Mouse (Mus musculus) limb, embryonic 11.5 days (tissue): Measurements from ENCODE around the gene Dcdc2b. TPM values are rescaled to one million over a fixed set of nuclear protein-coding genes. Genes with fewer than 3 reads are reported as not detected.

Source experiments
- ATAC-seq: fragments of 200-750 bp; cut with Nextera tagmentation; 2 replicates; pipeline ENCODE4 v1.8.0; 2017; ENCODE audit warnings: low read depth; ENCODE audit not compliant: insufficient number of reproducible peaks, low FRiP score, low TSS enrichment
- DNase-seq: peaks from one replicate; pipeline ENCODE4 v3.0.0-alpha.2; 2015; ENCODE audit warnings: low spot score
- H3K27ac ChIP-seq: fragments of 300-500 bp; sonication (generic); replicated peaks from 2 replicates; pipeline ENCODE4 v1.5.1; 2014; ENCODE audit warnings: low read depth, mild to moderate bottlenecking, low read length
- H3K27me3 ChIP-seq: fragments of 300-500 bp; sonication (generic); 2 replicates; pipeline ENCODE4 v1.6.1; 2014; ENCODE audit warnings: mild to moderate bottlenecking, low read length, mixed read lengths; ENCODE audit not compliant: control insufficient read depth, insufficient read depth
- H3K36me3 ChIP-seq: fragments of 300-500 bp; sonication (generic); 2 replicates; pipeline ENCODE4 v1.6.1; 2014; ENCODE audit warnings: mild to moderate bottlenecking, low read length, moderate library complexity, mixed read lengths; ENCODE audit not compliant: control insufficient read depth, insufficient read depth
- H3K4me1 ChIP-seq: fragments of 300-500 bp; sonication (generic); 2 replicates; pipeline ENCODE4 v1.6.1; 2014; ENCODE audit warnings: low read length, mixed read lengths; ENCODE audit not compliant: control insufficient read depth, insufficient read depth
- H3K4me2 ChIP-seq: fragments of 300-500 bp; sonication (generic); 2 replicates; pipeline ENCODE4 v1.6.1; 2014; ENCODE audit warnings: low read depth, mild to moderate bottlenecking, moderate library complexity; ENCODE audit not compliant: severe bottlenecking
- H3K4me3 ChIP-seq: fragments of 300-500 bp; sonication (generic); 2 replicates; pipeline ENCODE4 v1.5.1; 2014; ENCODE audit warnings: low read depth, low read length
- H3K9ac ChIP-seq: fragments of 300-500 bp; sonication (generic); 2 replicates; pipeline ENCODE4 v1.6.1; 2014; ENCODE audit warnings: mild to moderate bottlenecking, low read length
- H3K9me3 ChIP-seq: fragments of 300-500 bp; sonication (generic); 2 replicates; pipeline ENCODE4 v1.6.1; 2016; ENCODE audit warnings: low read length; ENCODE audit not compliant: control insufficient read depth
- WGBS: fragments of 180-500 bp; shearing (Covaris S2); extraction: QIAGEN DNeasy Blood & Tissue Kit; methylation state at CpG from one replicate; pipeline ENCODE4 v1.1.7; 2014; 5-methylcytosine and 5-hydroxymethylcytosine counted together
- polyA plus RNA-seq: library from polyadenylated mRNA; unstranded; fragments of >200 nt; fragmentation: Nextera tagmentation; extraction: Ambion mirVana; gene quantifications from 2 replicates; pipeline ENCODE4 v1.2.1, GENCODE M21; 2014

Dcdc2b gene
- polyA plus RNA-seq, 1 experiment from 2014 or later = 2.8 TPM

GRCm38 (mm10) chr4:129571551-129572084, 42.4 kb downstream of the Dcdc2b start:
- DNase-seq = no peak
- Histone ChIP-seq H3K9me3 (no peaks in the 10 kb centered on the region), H3K27me3 (no peaks in the 10 kb centered on the region), H3K36me3 (no peaks in the 10 kb centered on the region), H3K4me3 (no peak overlapping the region), H3K9ac (no peak overlapping the region), H3K27ac (no peak overlapping the region), H3K4me1 (peaks cover 6% of the 10 kb centered on the region; the same call in 1 of the 2 replicates), H3K4me2 (no peak overlapping the region)
- WGBS = 74% methylated on average over 8 of the region's 8 CpGs
- ATAC-seq = no peak

- ATAC-seq = no peak
- Histone ChIP-seq H3K4me3 (no peak overlapping the region), H3K27me3 (no peaks in the 10 kb centered on the region), H3K36me3 (no peaks in the 10 kb centered on the region), H3K4me1 (peaks cover 1% of the 10 kb centered on the region; the same call in 1 of the 2 replicates), H3K4me2 (no peak overlapping the region), H3K27ac (no peak overlapping the region), H3K9ac (no peak overlapping the region), H3K9me3 (no peaks in the 10 kb centered on the region)
- WGBS = 88% methylated on average over 6 of the region's 6 CpGs
- DNase-seq = no peak
These were observed 44.0 kb downstream of the Dcdc2b start for GRCm38 (mm10) chr4:129570028-129570427.

GRCm38 (mm10) chr4:129568366-129568765, 45.7 kb downstream of the Dcdc2b start:
- WGBS = 95% methylated on average over 7 of the region's 7 CpGs

GRCm38 (mm10) chr4:129565139-129565538, 48.9 kb downstream of the Dcdc2b start:
- no peak overlapping the region for H3K27ac ChIP-seq
- H3K4me1 ChIP-seq = peaks cover 10% of the 10 kb centered on the region
- H3K36me3 ChIP-seq = no peaks in the 10 kb centered on the region
- ATAC-seq (no peak), DNase-seq (no peak)
- no peak overlapping the region for H3K9ac ChIP-seq
- no peaks in the 10 kb centered on the region for H3K9me3 ChIP-seq
- no peak overlapping the region for H3K4me3 ChIP-seq
- H3K27me3 ChIP-seq = no peaks in the 10 kb centered on the region
- 88% methylated on average over 6 of the region's 6 CpGs for WGBS
- H3K4me2 ChIP-seq = no peak overlapping the region

More at GRCm38 (mm10) chr4:129568366-129568765, 45.7 kb downstream of the Dcdc2b start:
- no peaks in the 10 kb centered on the region for H3K36me3 ChIP-seq
- no peak overlapping the region for H3K27ac ChIP-seq
- no peak overlapping the region for H3K4me2 ChIP-seq
- H3K4me3 ChIP-seq = no peak overlapping the region
- H3K9me3 ChIP-seq = no peaks in the 10 kb centered on the region
- ATAC-seq (no peak), DNase-seq (no peak)
- no peak overlapping the region for H3K9ac ChIP-seq
- H3K27me3 ChIP-seq = no peaks in the 10 kb centered on the region
- H3K4me1 ChIP-seq = peaks cover 8% of the 10 kb centered on the region

GRCm38 (mm10) chr4:129563718-129564117, 50.3 kb downstream of the Dcdc2b start:
- peak; percentile 31; the same call in 1 of the 2 replicates for ATAC-seq

GRCm38 (mm10) chr4:129561184-129561583, 52.9 kb downstream of the Dcdc2b start:
- WGBS = 87% methylated on average over 5 of the region's 5 CpGs
- Histone ChIP-seq H3K27me3 (no peaks in the 10 kb centered on the region), H3K4me3 (no peak overlapping the region), H3K27ac (no peak overlapping the region), H3K4me2 (no peak overlapping the region), H3K4me1 (peaks cover 15% of the 10 kb centered on the region), H3K9me3 (no peaks in the 10 kb centered on the region), H3K9ac (no peak overlapping the region), H3K36me3 (no peaks in the 10 kb centered on the region)
- ATAC-seq (no peak), DNase-seq (no peak)

More at GRCm38 (mm10) chr4:129563718-129564117, 50.3 kb downstream of the Dcdc2b start:
- peak; percentile 77 for DNase-seq
- H3K36me3 ChIP-seq = no peaks in the 10 kb centered on the region
- no peaks in the 10 kb centered on the region for H3K27me3 ChIP-seq
- H3K9me3 ChIP-seq = no peaks in the 10 kb centered on the region
- no peak overlapping the region for H3K4me2 ChIP-seq
- peaks cover 10% of the 10 kb centered on the region for H3K4me1 ChIP-seq
- H3K27ac ChIP-seq = 0 out of 2 replicates have a peak overlapping the region, but pooled peaks have one; percentile 38
- no peak overlapping the region for H3K9ac ChIP-seq
- 14% methylated on average over 8 of the region's 8 CpGs for WGBS
- no peak overlapping the region for H3K4me3 ChIP-seq

Other genes with a start within 250 kb of the Dcdc2b start
- gene Zbtb8a, start 236.1 kb downstream of the Dcdc2b start, polyA plus RNA-seq = 7.2 and 7.4 TPM in 2 replicates
- 0.85 and 1.8 TPM in 2 replicates for gene Zbtb8b, start 173.4 kb downstream of the Dcdc2b start, polyA plus RNA-seq
- gene Bsdc1, start 152.7 kb downstream of the Dcdc2b start, polyA plus RNA-seq = 23.8 and 25.9 TPM in 2 replicates
- not detected in 2 replicates for gene Tssk3, start 123.2 kb downstream of the Dcdc2b start, polyA plus RNA-seq
- gene Fam229a, start 123.1 kb downstream of the Dcdc2b start, polyA plus RNA-seq = not detected in 2 replicates
- gene Marcksl1, start 100.7 kb downstream of the Dcdc2b start, polyA plus RNA-seq = 1,590 and 1,591 TPM in 2 replicates
- 299 and 309 TPM in 2 replicates for gene Hdac1, start 71.5 kb downstream of the Dcdc2b start, polyA plus RNA-seq
- gene Lck, start 40.6 kb downstream of the Dcdc2b start, polyA plus RNA-seq = 10.7 and 12.1 TPM in 2 replicates
- gene Fam167b, start 35.7 kb downstream of the Dcdc2b start, polyA plus RNA-seq = 3.5 and 4.3 TPM in 2 replicates
- gene Eif3i, start 13.6 kb downstream of the Dcdc2b start, polyA plus RNA-seq = 296 and 317 TPM in 2 replicates
- gene Tmem234, start 13.6 kb downstream of the Dcdc2b start, polyA plus RNA-seq = 202 and 207 TPM in 2 replicates
- gene Iqcc, start 4.8 kb upstream of the Dcdc2b start, polyA plus RNA-seq = 26.4 and 35.0 TPM in 2 replicates
- gene Ccdc28b, start 9.7 kb upstream of the Dcdc2b start, polyA plus RNA-seq = 40.3 and 48.8 TPM in 2 replicates
- 111 and 123 TPM in 2 replicates for gene Txlna, start 26.8 kb upstream of the Dcdc2b start, polyA plus RNA-seq
- 13.1 and 13.4 TPM in 2 replicates for gene Kpna6, start 58.5 kb upstream of the Dcdc2b start, polyA plus RNA-seq
- gene Tmem39b, start 82.6 kb upstream of the Dcdc2b start, polyA plus RNA-seq = 35.5 and 47.3 TPM in 2 replicates
- 162 and 189 TPM in 2 replicates for gene Khdrbs1, start 128.0 kb upstream of the Dcdc2b start, polyA plus RNA-seq
- 315 and 335 TPM in 2 replicates for gene Ptp4a2, start 197.0 kb upstream of the Dcdc2b start, polyA plus RNA-seq